Mouse (Mus musculus) lung, postnatal 0 days (tissue): ENCODE data around the gene Klf17.

Source experiments
- CTCF ChIP-seq: IDR thresholded peaks from 2 replicates; pipeline ENCODE4 v1.5.1; 2016; ENCODE audit warnings: antibody characterized with exemption, mild to moderate bottlenecking
- EP300 ChIP-seq: IDR thresholded peaks from 2 replicates; pipeline ENCODE4 v1.6.1; 2016; ENCODE audit warnings: antibody characterized with exemption, mild to moderate bottlenecking, control low read depth

DNA sequence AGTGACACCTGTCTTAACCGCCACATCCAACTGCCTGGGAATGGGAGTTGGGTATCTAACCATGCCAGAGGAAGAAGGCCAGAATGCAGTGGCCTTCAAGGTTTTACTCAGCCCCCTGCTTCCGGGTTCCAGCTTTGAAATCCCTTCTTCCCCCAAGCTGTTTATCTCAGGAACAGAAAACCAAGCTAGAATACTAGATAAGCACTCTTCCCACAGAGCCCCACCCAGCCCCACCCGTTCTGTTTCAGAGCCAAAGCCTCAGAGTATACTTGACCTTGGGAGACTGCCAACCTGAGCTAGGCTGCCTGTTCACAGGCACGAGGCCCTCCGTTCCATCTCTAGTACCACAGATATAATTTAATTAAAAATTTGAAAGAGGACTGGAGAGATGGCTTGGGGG is 41.5 kb upstream of the Klf17 start:
- TF ChIP-seq CTCF (no peak), EP300 (no peak)
